Mouse (Mus musculus) MEL (cell line): ENCODE results near the gene Tmem151a. TPM values are rescaled to one million over a fixed set of nuclear protein-coding genes. Genes with fewer than 3 reads are reported as not detected.

ENCODE experiments used
- DNase-seq: peaks from one replicate; pipeline ENCODE4 v3.0.0; 2011; ENCODE audit warnings: low read depth, low spot score
- H3K27ac ChIP-seq: 2 replicates; pipeline ENCODE4 v1.5.1; 2012; ENCODE audit warnings: low read depth, mild to moderate bottlenecking, control low read depth, low read length, moderate library complexity; ENCODE audit not compliant: control insufficient read depth
- H3K27me3 ChIP-seq, 2 experiments: fragments of 150-350 bp in 1 of 2; sonication (generic) in 1 of 2; 2 replicates each; pipeline ENCODE4 v1.6.1; 2012; ENCODE audit warnings: low read length in 2 of 2, mild to moderate bottlenecking in 2 of 2, improper control_type of control experiment in 1 of 2, moderate library complexity in 1 of 2; ENCODE audit not compliant: insufficient read depth in 2 of 2, control insufficient read depth in 1 of 2
- H3K36me3 ChIP-seq, 2 experiments: 2 replicates each; pipeline ENCODE4 v1.6.1; 2012 to 2014; ENCODE audit warnings: low read length in 2 of 2, improper control_type of control experiment in 1 of 2, inconsistent platforms in 1 of 2, mild to moderate bottlenecking in 1 of 2; ENCODE audit not compliant: insufficient read depth in 2 of 2, control insufficient read depth in 1 of 2
- H3K4me1 ChIP-seq, 2 experiments: fragments of 150-350 bp in 1 of 2; sonication (generic) in 1 of 2; 2 replicates each; pipeline ENCODE4 v1.6.1; 2012; ENCODE audit warnings: low read length in 2 of 2, improper control_type of control experiment in 1 of 2, mild to moderate bottlenecking in 1 of 2; ENCODE audit not compliant: insufficient read depth in 2 of 2, control insufficient read depth in 1 of 2
- H3K4me3 ChIP-seq, 2 experiments: fragments of 150-350 bp in 1 of 2; sonication (generic) in 1 of 2; 2 replicates each; pipeline ENCODE4 v1.5.1; 2012; ENCODE audit warnings: low read depth in 2 of 2, low read length in 2 of 2, mild to moderate bottlenecking in 2 of 2, moderate library complexity in 2 of 2, control low read depth in 1 of 2, improper control_type of control experiment in 1 of 2; ENCODE audit not compliant: control insufficient read depth in 1 of 2, insufficient read depth in 1 of 2
- H3K79me2 ChIP-seq: 2 replicates; pipeline ENCODE4 v1.6.1; 2012; ENCODE audit warnings: mild to moderate bottlenecking, low read length, moderate library complexity; ENCODE audit not compliant: control insufficient read depth, poor library complexity, insufficient read depth
- H3K9ac ChIP-seq: 2 replicates; pipeline ENCODE4 v1.6.1; 2012; ENCODE audit warnings: low read depth, mild to moderate bottlenecking, control low read depth, low read length, moderate library complexity; ENCODE audit not compliant: control insufficient read depth, poor library complexity, severe bottlenecking
- H3K9me3 ChIP-seq: fragments of 150-350 bp; sonication (generic); replicated peaks from 2 replicates; pipeline ENCODE4 v1.6.1; 2012; ENCODE audit warnings: mild to moderate bottlenecking, low read length, improper control_type of control experiment, moderate library complexity; ENCODE audit not compliant: insufficient read depth
- HCFC1 ChIP-seq: IDR thresholded peaks from 2 replicates; pipeline ENCODE4 v1.6.1; 2012; ENCODE audit warnings: low read depth, mild to moderate bottlenecking, inconsistent platforms, low read length, improper control_type of control experiment, moderate library complexity
- MAZ ChIP-seq: IDR thresholded peaks from 2 replicates; pipeline ENCODE4 v1.6.1; 2012; ENCODE audit warnings: low read depth, mild to moderate bottlenecking, inconsistent platforms, low read length, improper control_type of control experiment
- MYB ChIP-seq: IDR thresholded peaks from 2 replicates; pipeline ENCODE4 v1.6.1; 2011; ENCODE audit warnings: mild to moderate bottlenecking, low read depth, low read length, improper control_type of control experiment
- MYC ChIP-seq: IDR thresholded peaks from 2 replicates; pipeline ENCODE4 v1.6.1; 2011; ENCODE audit warnings: low read depth, mild to moderate bottlenecking, low read length, improper control_type of control experiment, moderate library complexity
- POLR2A ChIP-seq, 2 experiments: IDR thresholded peaks; 2 replicates each; pipeline ENCODE4 v1.6.1; 2011 to 2012; ENCODE audit warnings: low read length in 2 of 2, mild to moderate bottlenecking in 2 of 2, control low read depth in 1 of 2, improper control_type of control experiment in 1 of 2, low read depth in 1 of 2, moderate library complexity in 1 of 2; ENCODE audit not compliant: control insufficient read depth in 1 of 2, insufficient read depth in 1 of 2, poor library complexity in 1 of 2
- POLR2AphosphoS2 ChIP-seq: IDR thresholded peaks from 2 replicates; pipeline ENCODE4 v1.6.1; 2011; ENCODE audit warnings: low read length, improper control_type of control experiment
- RCOR1 ChIP-seq: IDR thresholded peaks from 2 replicates; pipeline ENCODE4 v1.6.1; 2012; ENCODE audit warnings: low read depth, mild to moderate bottlenecking, inconsistent platforms, low read length, improper control_type of control experiment
- TBP ChIP-seq: IDR thresholded peaks from 2 replicates; pipeline ENCODE4 v1.8.0; 2011; ENCODE audit warnings: low read depth, low read length, improper control_type of control experiment
- UBTF ChIP-seq: IDR thresholded peaks from 2 replicates; pipeline ENCODE4 v1.6.1; 2012; ENCODE audit warnings: low read depth, mild to moderate bottlenecking, inconsistent platforms, low read length, improper control_type of control experiment, moderate library complexity, borderline replicate concordance; ENCODE audit not compliant: insufficient read depth
- ZMIZ1 ChIP-seq: IDR thresholded peaks from 2 replicates; pipeline ENCODE4 v1.6.1; 2012; ENCODE audit warnings: low read depth, mild to moderate bottlenecking, inconsistent platforms, low read length, improper control_type of control experiment, moderate library complexity
- polyA plus RNA-seq, 2 experiments: library from polyadenylated mRNA; stranded (reverse) in 1 of 2; unstranded in 1 of 2; fragments of >175 nt in 1 of 2; fragments of >200 nt in 1 of 2; gene quantifications; 2 replicates each; pipeline versions ENCODE4 v1.2.1 to v1.2.4; 2012; ENCODE audit warnings: low replicate concordance in 2 of 2, low read depth in 1 of 2; ENCODE audit not compliant: insufficient read length in 2 of 2, insufficient read depth in 1 of 2, missing spikeins in 1 of 2
- total RNA-seq: library from RNA; depleted of rRNA; stranded (reverse); fragments of 300-350 nt; gene quantifications from 2 replicates; pipeline ENCODE4 v1.2.3, GENCODE M21; 2012

Gene Tmem151a
- total and polyA plus RNA-seq, 3 experiments = 0.63 TPM; not detected in 2

DNA sequence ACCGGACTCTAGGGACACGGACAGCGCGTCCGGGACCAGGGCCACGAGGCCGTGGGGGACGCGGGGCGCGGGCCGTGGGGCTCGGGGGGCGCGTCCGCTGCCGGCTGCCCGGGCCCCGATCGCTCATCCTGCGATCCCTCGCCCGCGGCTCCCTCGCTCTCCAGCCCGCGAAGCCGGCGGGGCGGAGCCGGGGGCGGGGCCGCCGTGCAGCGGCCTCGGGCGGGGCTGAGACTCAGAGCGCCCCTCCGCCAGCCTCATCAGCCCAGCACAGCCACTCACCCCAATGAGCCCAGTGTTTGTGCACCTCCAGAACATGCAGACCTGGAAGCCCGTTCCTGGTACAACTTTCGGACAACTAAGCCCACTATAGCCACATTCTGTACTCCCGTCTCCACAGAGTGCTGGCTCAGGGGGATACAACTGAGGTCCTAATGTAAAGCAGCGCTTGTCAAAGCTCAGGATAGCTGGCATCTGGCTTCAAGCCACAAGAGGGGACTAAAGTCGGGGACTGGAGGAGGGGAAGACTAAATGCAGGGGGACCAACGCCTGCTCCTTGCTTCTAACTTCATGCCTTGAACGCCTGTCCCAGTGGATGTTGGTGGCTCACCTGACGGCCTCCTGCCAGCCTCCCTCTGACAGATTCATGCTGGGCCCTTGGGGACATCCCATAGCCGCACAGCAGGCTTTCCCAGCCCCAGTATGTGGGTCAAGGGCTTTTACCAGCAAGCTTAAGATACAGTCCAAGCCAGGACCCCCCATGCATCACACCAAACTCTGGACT, 13.2 kb upstream of the Tmem151a start, which contains the start of gene Cnih2:
Gene Cnih2, minus strand, starts transcription at position 159 of the 781 bp plus-strand sequence.
- TF ChIP-seq MAZ = no peak
- peak in 1 of 2 experiments; percentile 21; a peak in 1 of 4 replicates for TF ChIP-seq POLR2A (IDR thresholded peaks at IDR 0.05; ENCODE audit: control insufficient read depth in 1 of 2, insufficient read depth in 1 of 2, low read depth in 1 of 2, low read length in 2 of 2, poor library complexity in 1 of 2)
- TF ChIP-seq POLR2AphosphoS2 = peak; percentile 54; the same call in 1 of the 2 replicates
- 0 out of 2 replicates have a peak, but pooled peaks have one; percentile 6 for TF ChIP-seq ZMIZ1
- no peaks in the 10 kb centered on the region for H3K79me2 ChIP-seq
- DNase-seq = peak; percentile 61
- peak within 1 kb of the TSS in 1 of 2 experiments; percentile 3; a peak in 1 of 4 replicates for H3K4me3 ChIP-seq
- peaks cover 0 to 12% of the 10 kb centered on the region in 2 experiments; a peak in 2 of 4 replicates for H3K4me1 ChIP-seq
- H3K9me3 ChIP-seq = no peaks in the 10 kb centered on the region
- H3K27me3 ChIP-seq = no peaks in the 10 kb centered on the region
- H3K27ac ChIP-seq = no peak within 1 kb of the TSS
- H3K9ac ChIP-seq = peak within 1 kb of the TSS; percentile 61
- peaks cover 0 to 4% of the 10 kb centered on the region in 2 experiments; a peak in 2 of 4 replicates for H3K36me3 ChIP-seq

GRCm38 (mm10) chr19:5097521-5098362, 12.4 kb upstream of the Tmem151a start:
- peaks cover 0 to 4% of the 10 kb centered on the region in 2 experiments; a peak in 2 of 4 replicates for H3K36me3 ChIP-seq
- DNase-seq = no peak
- peaks cover 0 to 14% of the 10 kb centered on the region in 2 experiments; a peak in 2 of 4 replicates for H3K4me1 ChIP-seq
- H3K9ac ChIP-seq = peak overlapping the region; percentile 61
- H3K27ac ChIP-seq = no peak overlapping the region
- TF ChIP-seq HCFC1 (no peak), MYB (no peak), MAZ (0 out of 2 replicates have a peak, but pooled peaks have one; percentile 27), TBP (no peak), UBTF (no peak), POLR2AphosphoS2 (no peak), RCOR1 (no peak), MYC (no peak)
- peak overlapping the region in 1 of 2 experiments; percentile 3; a peak in 1 of 4 replicates for H3K4me3 ChIP-seq
- H3K79me2 ChIP-seq = no peaks in the 10 kb centered on the region
- no peaks in the 10 kb centered on the region for H3K27me3 ChIP-seq
- no peaks in the 10 kb centered on the region for H3K9me3 ChIP-seq
